Mouse (Mus musculus): ENCODE data around the gene Gss. TPM values are rescaled to one million over a fixed set of nuclear protein-coding genes. Genes with fewer than 3 reads are reported as not detected.
"Not testable (repeated sequence)": the region's sequence is repeated elsewhere in the genome, so short reads cannot be mapped to it uniquely, and the experiment has no call there.

The Gss gene
- polyA plus RNA-seq, 1 experiment from 2014 or later = 15.9 TPM

GRCm38 (mm10) chr2:155573001-155573400, 19.6 kb downstream of the Gss start:
- H3K9ac ChIP-seq (replicated peaks) = no peak overlapping the region
- H3K27ac ChIP-seq (replicated peaks) = no peak overlapping the region
- no peaks in the 10 kb centered on the region for H3K27me3 ChIP-seq (replicated peaks)
- no peak overlapping the region for H3K4me3 ChIP-seq (replicated peaks)
- H3K4me2 ChIP-seq = no peak overlapping the region
- 0 out of 2 replicates have a peak, but pooled peaks cover 3% of the 10 kb centered on the region for H3K4me1 ChIP-seq
- no peaks in the 10 kb centered on the region for H3K9me3 ChIP-seq (replicated peaks)
- peaks cover 16% of the 10 kb centered on the region for H3K36me3 ChIP-seq
- ATAC-seq (ENCODE audit: low FRiP score) = no peak
- whole genome bisulfite sequencing = 92% methylated on average over 9 of the region's 9 CpGs

- Histone ChIP-seq H3K4me3 (replicated peaks) (no peak overlapping the region), H3K4me2 (no peak overlapping the region), H3K9ac (replicated peaks) (no peak overlapping the region), H3K27me3 (replicated peaks) (no peaks in the 10 kb centered on the region), H3K9me3 (replicated peaks) (no peaks in the 10 kb centered on the region), H3K27ac (replicated peaks) (no peak overlapping the region), H3K4me1 (0 out of 2 replicates have a peak, but pooled peaks cover 3% of the 10 kb centered on the region), H3K36me3 (peaks cover 16% of the 10 kb centered on the region)
- 10% methylated on average over 3 of the region's 3 CpGs for WGBS
- ATAC-seq (ENCODE audit: low FRiP score) = no peak
Measured at GRCm38 (mm10) chr2:155569223-155569807, 23.3 kb downstream of the Gss start.

GRCm38 (mm10) chr2:155567751-155568150, 24.9 kb downstream of the Gss start:
- ATAC-seq (ENCODE audit: low FRiP score) = no peak
- H3K9ac ChIP-seq (replicated peaks) = no peak overlapping the region
- 88% methylated on average over 5 of the region's 5 CpGs for WGBS

GRCm38 (mm10) chr2:155562934-155563333, 29.7 kb downstream of the Gss start:
- Histone ChIP-seq H3K27ac (replicated peaks) (no peak overlapping the region), H3K4me3 (replicated peaks) (no peak overlapping the region), H3K4me2 (no peak overlapping the region), H3K27me3 (replicated peaks) (no peaks in the 10 kb centered on the region), H3K9ac (replicated peaks) (no peak overlapping the region), H3K36me3 (peaks cover 39% of the 10 kb centered on the region), H3K9me3 (replicated peaks) (no peaks in the 10 kb centered on the region), H3K4me1 (no peaks in the 10 kb centered on the region)
- 82% methylated on average over 4 of the region's 4 CpGs for WGBS
- ATAC-seq (ENCODE audit: low FRiP score) = no peak

More at GRCm38 (mm10) chr2:155567751-155568150, 24.9 kb downstream of the Gss start:
- H3K27ac ChIP-seq (replicated peaks) = no peak overlapping the region
- H3K9me3 ChIP-seq (replicated peaks) = no peaks in the 10 kb centered on the region
- H3K4me2 ChIP-seq = no peak overlapping the region
- H3K27me3 ChIP-seq (replicated peaks) = no peaks in the 10 kb centered on the region
- H3K4me3 ChIP-seq (replicated peaks) = no peak overlapping the region
- H3K4me1 ChIP-seq = 0 out of 2 replicates have a peak, but pooled peaks cover 3% of the 10 kb centered on the region
- H3K36me3 ChIP-seq = peaks cover 21% of the 10 kb centered on the region

- Histone ChIP-seq H3K4me2 (no peak overlapping the region), H3K27me3 (replicated peaks) (no peaks in the 10 kb centered on the region), H3K27ac (replicated peaks) (no peak overlapping the region), H3K9me3 (replicated peaks) (no peaks in the 10 kb centered on the region), H3K36me3 (peaks cover 36% of the 10 kb centered on the region), H3K4me3 (replicated peaks) (no peak overlapping the region), H3K4me1 (no peaks in the 10 kb centered on the region), H3K9ac (replicated peaks) (no peak overlapping the region)
- ATAC-seq (ENCODE audit: low FRiP score) = no peak
- WGBS = 64% methylated on average over 1 of the region's 1 CpGs
Measured at GRCm38 (mm10) chr2:155562209-155562608, 30.4 kb downstream of the Gss start.

GRCm38 (mm10) chr2:155554426-155554985, 38.1 kb downstream of the Gss start:
- no peak overlapping the region for H3K4me2 ChIP-seq
- peaks cover 17% of the 10 kb centered on the region for H3K36me3 ChIP-seq
- no peaks in the 10 kb centered on the region for H3K4me1 ChIP-seq
- H3K9me3 ChIP-seq (replicated peaks) = no peaks in the 10 kb centered on the region
- 92% methylated on average over 2 of the region's 2 CpGs for WGBS
- no peaks in the 10 kb centered on the region for H3K27me3 ChIP-seq (replicated peaks)
- H3K4me3 ChIP-seq (replicated peaks) = no peak overlapping the region
- no peak overlapping the region for H3K27ac ChIP-seq (replicated peaks)
- no peak overlapping the region for H3K9ac ChIP-seq (replicated peaks)
- no peak for ATAC-seq (ENCODE audit: low FRiP score)

GRCm38 (mm10) chr2:155552949-155553354, 39.7 kb downstream of the Gss start:
- Histone ChIP-seq H3K4me2 (no peak overlapping the region), H3K4me1 (no peaks in the 10 kb centered on the region), H3K9me3 (replicated peaks) (no peaks in the 10 kb centered on the region), H3K9ac (replicated peaks) (no peak overlapping the region), H3K27ac (replicated peaks) (no peak overlapping the region), H3K27me3 (replicated peaks) (no peaks in the 10 kb centered on the region), H3K36me3 (peaks cover 12% of the 10 kb centered on the region; the same call in 1 of the 2 replicates), H3K4me3 (replicated peaks) (no peak overlapping the region)
- ATAC-seq (ENCODE audit: low FRiP score) = no peak

GRCm38 (mm10) chr2:155552336-155552735, 40.3 kb downstream of the Gss start:
- Histone ChIP-seq H3K4me1 (no peaks in the 10 kb centered on the region), H3K36me3 (peaks cover 12% of the 10 kb centered on the region; the same call in 1 of the 2 replicates), H3K27ac (replicated peaks) (no peak overlapping the region), H3K9ac (replicated peaks) (no peak overlapping the region), H3K4me3 (replicated peaks) (no peak overlapping the region), H3K27me3 (replicated peaks) (no peaks in the 10 kb centered on the region), H3K9me3 (replicated peaks) (no peaks in the 10 kb centered on the region), H3K4me2 (no peak overlapping the region)
- ATAC-seq (ENCODE audit: low FRiP score) = no peak

GRCm38 (mm10) chr2:155546955-155547354, 45.7 kb downstream of the Gss start:
- ATAC-seq (ENCODE audit: low FRiP score) = no peak
- no peak overlapping the region for H3K9ac ChIP-seq (replicated peaks)
- no peaks in the 10 kb centered on the region for H3K27me3 ChIP-seq (replicated peaks)
- no peaks in the 10 kb centered on the region for H3K9me3 ChIP-seq (replicated peaks)
- no peaks in the 10 kb centered on the region for H3K4me1 ChIP-seq
- H3K36me3 ChIP-seq = 0 out of 2 replicates have a peak, but pooled peaks cover 4% of the 10 kb centered on the region
- H3K4me3 ChIP-seq (replicated peaks) = no peak overlapping the region
- H3K27ac ChIP-seq (replicated peaks) = no peak overlapping the region
- no peak overlapping the region for H3K4me2 ChIP-seq
- 78% methylated on average over 1 of the region's 1 CpGs for WGBS

- Histone ChIP-seq H3K4me3 (replicated peaks) (no peak overlapping the region), H3K27me3 (replicated peaks) (no peaks in the 10 kb centered on the region), H3K9me3 (replicated peaks) (no peaks in the 10 kb centered on the region), H3K27ac (replicated peaks) (no peak overlapping the region), H3K4me1 (no peaks in the 10 kb centered on the region), H3K9ac (replicated peaks) (no peak overlapping the region), H3K36me3 (no peaks in the 10 kb centered on the region), H3K4me2 (no peak overlapping the region)
- ATAC-seq (ENCODE audit: low FRiP score) = no peak
- 58% methylated on average over 6 of the region's 6 CpGs for WGBS
Measured at GRCm38 (mm10) chr2:155540822-155541458, 51.7 kb downstream of the Gss start.

GRCm38 (mm10) chr2:155539696-155540095, 52.9 kb downstream of the Gss start:
- no peak for ATAC-seq (ENCODE audit: low FRiP score)
- Histone ChIP-seq H3K4me3 (replicated peaks) (no peak overlapping the region), H3K36me3 (no peaks in the 10 kb centered on the region), H3K27me3 (replicated peaks) (no peaks in the 10 kb centered on the region), H3K4me1 (no peaks in the 10 kb centered on the region), H3K9me3 (replicated peaks) (no peaks in the 10 kb centered on the region), H3K27ac (replicated peaks) (no peak overlapping the region), H3K9ac (replicated peaks) (no peak overlapping the region), H3K4me2 (no peak overlapping the region)

GRCm38 (mm10) chr2:155538463-155539057, 54.0 kb downstream of the Gss start:
- not testable (repeated sequence) for H3K9me3 ChIP-seq (replicated peaks); H3K4me1 ChIP-seq; H3K4me2 ChIP-seq; ATAC-seq (ENCODE audit: low FRiP score); H3K36me3 ChIP-seq; H3K27ac ChIP-seq (replicated peaks); H3K9ac ChIP-seq (replicated peaks); H3K4me3 ChIP-seq (replicated peaks); H3K27me3 ChIP-seq (replicated peaks)
- WGBS = 79% methylated on average over 16 of the region's 19 CpGs

Measured in neural tube, embryonic 15.5 days (tissue).